Mouse (Mus musculus) liver, embryonic 11.5 days (tissue): Measurements from ENCODE around the gene Ap2a2. TPM values are rescaled to one million over a fixed set of nuclear protein-coding genes. Genes with fewer than 3 reads are reported as not detected.
A peak's percentile ranks its signal among the peaks of the same experiment; 100 is the strongest.

Source experiments
- ATAC-seq: fragments of 200-750 bp; cut with Nextera tagmentation; replicated peaks from 2 replicates; pipeline ENCODE4 v1.8.0; 2017; ENCODE audit warnings: moderate number of reproducible peaks, mild to moderate bottlenecking, moderate TSS enrichment, moderate library complexity; ENCODE audit not compliant: low FRiP score
- DNase-seq: peaks from one replicate; pipeline ENCODE4 v3.0.0-alpha.2; 2017; ENCODE audit warnings: low spot score
- H3K27ac ChIP-seq: fragments of 300-500 bp; sonication (generic); 2 replicates; pipeline ENCODE4 v1.5.1; 2014; ENCODE audit warnings: mild to moderate bottlenecking, low read depth, low read length, control low read depth
- H3K27me3 ChIP-seq: fragments of 300-500 bp; sonication (generic); replicated peaks from 2 replicates; pipeline ENCODE4 v1.6.1; 2014; ENCODE audit warnings: low read length, mixed read lengths; ENCODE audit not compliant: control insufficient read depth, insufficient read depth
- H3K36me3 ChIP-seq: fragments of 300-500 bp; sonication (generic); 2 replicates; pipeline ENCODE4 v1.6.1; 2014; ENCODE audit warnings: mild to moderate bottlenecking, low read length, moderate library complexity, mixed read lengths; ENCODE audit not compliant: control insufficient read depth, insufficient read depth
- H3K4me1 ChIP-seq: fragments of 300-500 bp; sonication (generic); replicated peaks from 2 replicates; pipeline ENCODE4 v1.6.1; 2014; ENCODE audit warnings: low read length, mixed read lengths; ENCODE audit not compliant: control insufficient read depth, insufficient read depth
- H3K4me2 ChIP-seq: fragments of 300-500 bp; sonication (generic); 2 replicates; pipeline ENCODE4 v1.6.1; 2014; ENCODE audit warnings: mild to moderate bottlenecking, control low read depth, moderate library complexity
- H3K4me3 ChIP-seq: fragments of 300-500 bp; sonication (generic); 2 replicates; pipeline ENCODE4 v1.5.1; 2014; ENCODE audit warnings: low read depth, low read length, control low read depth
- H3K9ac ChIP-seq: fragments of 300-500 bp; sonication (generic); 2 replicates; pipeline ENCODE4 v1.6.1; 2014; ENCODE audit warnings: low read depth, low read length, control low read depth
- H3K9me3 ChIP-seq: fragments of 300-500 bp; sonication (generic); 2 replicates; pipeline ENCODE4 v1.6.1; 2016; ENCODE audit warnings: low read length, inconsistent platforms, mixed read lengths; ENCODE audit not compliant: control insufficient read depth
- WGBS: fragments of 180-500 bp; shearing (Covaris S2); extraction: QIAGEN DNeasy Blood & Tissue Kit; methylation state at CpG from one replicate; pipeline ENCODE4 v1.1.7; 2014; 5-methylcytosine and 5-hydroxymethylcytosine counted together
- polyA plus RNA-seq: library from polyadenylated mRNA; unstranded; fragments of >200 nt; fragmentation: Nextera tagmentation; extraction: Ambion mirVana; gene quantifications from 2 replicates; pipeline ENCODE4 v1.2.1, GENCODE M21; 2014

The Ap2a2 gene
- polyA plus RNA-seq, 1 experiment from 2014 or later: 94.4 TPM

GRCm38 (mm10) chr7:141642375-141642774 is 80.4 kb downstream of the Ap2a2 start:
- H3K9ac ChIP-seq: no peak overlapping the region
- H3K4me2 ChIP-seq: no peak overlapping the region
- 95% methylated on average over 1 of the region's 1 CpGs for WGBS
- no peaks in the 10 kb centered on the region; the same call in none of the 2 replicates for H3K4me1 ChIP-seq
- no peaks in the 10 kb centered on the region for H3K9me3 ChIP-seq
- H3K27me3 ChIP-seq: no peaks in the 10 kb centered on the region
- DNase-seq: no peak
- no peak overlapping the region for H3K27ac ChIP-seq
- no peak for ATAC-seq
- H3K4me3 ChIP-seq: no peak overlapping the region
- H3K36me3 ChIP-seq: no peaks in the 10 kb centered on the region

- 48% methylated on average over 3 of the region's 3 CpGs for WGBS
- no peaks in the 10 kb centered on the region for H3K36me3 ChIP-seq
- H3K9ac ChIP-seq: no peak overlapping the region
- H3K4me1 ChIP-seq: no peaks in the 10 kb centered on the region; the same call in none of the 2 replicates
- no peak overlapping the region for H3K4me2 ChIP-seq
- H3K27me3 ChIP-seq: no peaks in the 10 kb centered on the region
- ATAC-seq: 0 out of 2 replicates have a peak, but pooled peaks have one; percentile 22
- H3K4me3 ChIP-seq: no peak overlapping the region
- no peaks in the 10 kb centered on the region for H3K9me3 ChIP-seq
- no peak for DNase-seq
- H3K27ac ChIP-seq: no peak overlapping the region
Measured at GRCm38 (mm10) chr7:141643160-141643559, 81.2 kb downstream of the Ap2a2 start.

GRCm38 (mm10) chr7:141647083-141647482 is 85.1 kb downstream of the Ap2a2 start:
- Histone ChIP-seq H3K9ac (no peak overlapping the region), H3K27ac (no peak overlapping the region), H3K4me2 (no peak overlapping the region), H3K9me3 (no peaks in the 10 kb centered on the region), H3K36me3 (no peaks in the 10 kb centered on the region), H3K27me3 (no peaks in the 10 kb centered on the region), H3K4me1 (peaks cover 5% of the 10 kb centered on the region), H3K4me3 (no peak overlapping the region)
- ATAC-seq: no peak
- no peak for DNase-seq
- 57% methylated on average over 2 of the region's 2 CpGs for WGBS

- H3K36me3 ChIP-seq: no peaks in the 10 kb centered on the region
- no peak overlapping the region for H3K9ac ChIP-seq
- H3K27ac ChIP-seq: no peak overlapping the region
- H3K4me2 ChIP-seq: no peak overlapping the region
- H3K9me3 ChIP-seq: no peaks in the 10 kb centered on the region
- ATAC-seq (no peak), DNase-seq (no peak)
- H3K4me1 ChIP-seq: peaks cover 6% of the 10 kb centered on the region
- no peaks in the 10 kb centered on the region for H3K27me3 ChIP-seq
- no peak overlapping the region for H3K4me3 ChIP-seq
- 71% methylated on average over 11 of the region's 11 CpGs for WGBS
Measured at GRCm38 (mm10) chr7:141647815-141648214, 85.8 kb downstream of the Ap2a2 start.

- DNase-seq (no peak), ATAC-seq (peak; percentile 46; the same call in 1 of the 2 replicates)
- Histone ChIP-seq H3K4me2 (no peak overlapping the region), H3K4me1 (peaks cover 24% of the 10 kb centered on the region), H3K9ac (no peak overlapping the region), H3K27ac (no peak overlapping the region), H3K27me3 (no peaks in the 10 kb centered on the region), H3K4me3 (no peak overlapping the region), H3K9me3 (no peaks in the 10 kb centered on the region), H3K36me3 (no peaks in the 10 kb centered on the region)
- WGBS: 36% methylated on average over 7 of the region's 7 CpGs
Measured at GRCm38 (mm10) chr7:141652191-141652590, 90.2 kb downstream of the Ap2a2 start.

GRCm38 (mm10) chr7:141660346-141660745 is 98.4 kb downstream of the Ap2a2 start:
- Histone ChIP-seq H3K27me3 (peaks cover 2% of the 10 kb centered on the region; the same call in 1 of the 2 replicates), H3K9me3 (no peaks in the 10 kb centered on the region), H3K36me3 (no peaks in the 10 kb centered on the region), H3K27ac (no peak overlapping the region), H3K4me1 (peaks cover 18% of the 10 kb centered on the region), H3K9ac (no peak overlapping the region), H3K4me3 (no peak overlapping the region), H3K4me2 (no peak overlapping the region)
- no peak for DNase-seq
- WGBS: 88% methylated on average over 1 of the region's 1 CpGs
- no peak for ATAC-seq

- Histone ChIP-seq H3K36me3 (no peaks in the 10 kb centered on the region), H3K9me3 (no peaks in the 10 kb centered on the region), H3K27me3 (peaks cover 2% of the 10 kb centered on the region; the same call in 1 of the 2 replicates), H3K4me3 (no peak overlapping the region), H3K4me1 (peaks cover 11% of the 10 kb centered on the region), H3K9ac (no peak overlapping the region), H3K27ac (no peak overlapping the region), H3K4me2 (no peak overlapping the region)
- DNase-seq (no peak), ATAC-seq (no peak)
- WGBS: 55% methylated on average over 3 of the region's 3 CpGs
Measured at GRCm38 (mm10) chr7:141661481-141661880, 99.5 kb downstream of the Ap2a2 start.

- Histone ChIP-seq H3K9me3 (no peaks in the 10 kb centered on the region), H3K4me1 (peaks cover 11% of the 10 kb centered on the region), H3K27ac (no peak overlapping the region), H3K4me2 (no peak overlapping the region), H3K9ac (no peak overlapping the region), H3K27me3 (peaks cover 2% of the 10 kb centered on the region; the same call in 1 of the 2 replicates), H3K36me3 (no peaks in the 10 kb centered on the region), H3K4me3 (no peak overlapping the region)
- DNase-seq (no peak), ATAC-seq (no peak)
- 58% methylated on average over 5 of the region's 5 CpGs for WGBS
Measured at GRCm38 (mm10) chr7:141662223-141662622, 100.2 kb downstream of the Ap2a2 start.

GRCm38 (mm10) chr7:141666190-141666589 is 104.2 kb downstream of the Ap2a2 start:
- ATAC-seq (peak; percentile 71), DNase-seq (no peak)
- Histone ChIP-seq H3K4me2 (no peak overlapping the region), H3K4me1 (peaks cover under 1% of the 10 kb centered on the region), H3K27ac (no peak overlapping the region), H3K36me3 (no peaks in the 10 kb centered on the region), H3K9ac (no peak overlapping the region), H3K9me3 (no peaks in the 10 kb centered on the region), H3K4me3 (no peak overlapping the region), H3K27me3 (no peaks in the 10 kb centered on the region)
- WGBS: 22% methylated on average over 4 of the region's 4 CpGs
